Mouse (Mus musculus) E14TG2a.4 (cell line): ENCODE results near the gene Spats2l.

Experiments used
- CTCF ChIP-seq: conservative IDR thresholded peaks from 2 replicates; pipeline ENCODE4 v1.5.1; 2014; ENCODE audit warnings: low read length
- NANOG ChIP-seq: IDR thresholded peaks from 2 replicates; pipeline ENCODE4 v1.6.1; 2014; ENCODE audit warnings: borderline replicate concordance, low read length, mixed read lengths
- POU5F1 ChIP-seq: IDR thresholded peaks from 2 replicates; pipeline ENCODE4 v1.6.1; 2014; ENCODE audit warnings: low read length, borderline replicate concordance

DNA sequence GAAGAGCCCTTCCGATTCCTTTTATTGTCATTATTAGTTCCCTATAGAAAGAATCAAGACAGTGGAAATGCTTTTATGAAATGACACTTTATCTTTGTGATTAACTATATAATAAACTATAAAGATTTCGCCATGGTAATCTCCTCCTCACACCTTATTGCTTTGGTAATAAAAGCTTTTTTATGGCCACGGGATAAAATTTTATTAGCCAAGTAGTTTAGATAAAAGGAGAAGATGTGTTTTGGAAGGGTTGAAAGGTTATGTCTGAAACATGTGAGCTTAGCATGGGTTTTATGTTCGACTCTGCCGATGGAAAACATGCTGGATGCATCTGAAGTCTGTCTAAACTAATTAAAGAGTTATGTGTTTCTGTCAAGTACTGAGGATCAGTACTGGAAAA is 143.4 kb downstream of the Spats2l start:
- TF ChIP-seq CTCF (no peak), NANOG (no peak), POU5F1 (no peak)
